Mouse (Mus musculus): ENCODE measurements at regions not wholly inside any gene's neighbourhood (a gene's known extent, or its start where the extent isn't known, plus 50 kb on each side); places are given as distances from the start of the nearest gene placed in this dataset.

- TF ChIP-seq CTCF (IDR thresholded peaks at IDR 0.05) (no peak), EP300 (IDR thresholded peaks at IDR 0.05) (no peak)
These were observed 193.7 kb upstream of the Kcnj16 start for GRCm38 (mm10) chr11:110774128-110774527.

All from lung, postnatal 0 days (tissue).